Mouse (Mus musculus): ENCODE measurements at regions not wholly inside any gene's neighbourhood (a gene's known extent, or its start where the extent isn't known, plus 50 kb on each side); places are given as distances from the start of the nearest gene placed in this dataset.

DNA sequence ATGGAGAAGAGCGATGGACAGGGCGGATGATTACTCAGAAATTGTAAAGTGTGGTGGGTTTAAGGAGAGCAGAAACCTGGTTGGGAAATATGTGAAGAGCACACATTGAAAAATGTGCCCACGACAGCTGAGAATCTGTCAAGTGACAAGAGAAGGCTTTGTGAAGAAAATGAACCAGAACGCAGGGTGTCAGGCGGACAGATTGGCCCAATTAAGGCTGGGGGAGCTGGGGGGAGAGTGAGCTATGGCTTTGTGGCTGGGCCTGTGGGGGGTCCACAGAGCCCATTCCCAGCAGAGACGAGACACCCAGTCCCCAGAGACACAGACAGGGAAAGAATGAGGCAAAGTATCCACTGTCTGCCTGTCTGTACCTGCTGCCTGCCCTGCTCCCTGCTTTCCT, 153.3 kb downstream of the Shq1 start:
- Histone ChIP-seq H3K4me2 (replicated peaks; ENCODE audit: low read depth) (no peak overlapping the region), H3K9me3 (ENCODE audit: control insufficient read depth) (no peaks in the 10 kb centered on the region), H3K36me3 (ENCODE audit: control insufficient read depth, insufficient read depth) (no peaks in the 10 kb centered on the region), H3K27ac (ENCODE audit: low read depth, low read length) (no peak overlapping the region), H3K4me1 (replicated peaks; ENCODE audit: control insufficient read depth, insufficient read depth, low read length) (no peaks in the 10 kb centered on the region), H3K9ac (ENCODE audit: low read depth, low read length) (no peak overlapping the region), H3K27me3 (replicated peaks; ENCODE audit: control insufficient read depth, insufficient read depth, low read length) (0 out of 2 replicates have a peak, but pooled peaks cover 3% of the 10 kb centered on the region), H3K4me3 (ENCODE audit: low read depth, low read length) (no peak overlapping the region)
- TF ChIP-seq CTCF (IDR thresholded peaks at IDR 0.05; ENCODE audit: low read depth), result no peak
- 78% methylated on average over 6 of the region's 6 CpGs for WGBS
- no peak for ATAC-seq

DNA sequence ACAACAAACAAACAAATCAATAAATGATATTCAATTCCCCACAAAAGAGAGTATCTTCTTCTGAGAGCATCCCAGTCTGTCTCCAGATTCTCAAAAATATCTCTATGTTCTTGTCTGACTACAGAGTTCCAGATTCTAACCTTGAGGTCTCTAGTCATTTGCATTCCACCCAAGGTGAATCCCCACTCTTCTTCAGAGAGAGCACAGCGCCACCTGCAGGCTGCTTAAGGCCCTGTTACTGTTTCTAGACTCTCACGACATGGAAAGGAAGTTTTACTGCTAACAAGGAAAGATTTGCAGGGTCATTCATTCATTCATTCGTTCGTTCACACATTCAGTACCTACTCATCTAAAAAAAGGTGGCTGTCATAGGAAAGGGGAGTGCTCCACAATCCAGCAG, 158.3 kb downstream of the Shq1 start:
- TF ChIP-seq CTCF (IDR thresholded peaks at IDR 0.05; ENCODE audit: low read depth), result peak; percentile 63
- Histone ChIP-seq H3K4me3 (ENCODE audit: low read depth, low read length) (no peak overlapping the region), H3K27me3 (replicated peaks; ENCODE audit: control insufficient read depth, insufficient read depth, low read length) (no peaks in the 10 kb centered on the region), H3K27ac (ENCODE audit: low read depth, low read length) (no peak overlapping the region), H3K4me1 (replicated peaks; ENCODE audit: control insufficient read depth, insufficient read depth, low read length) (no peaks in the 10 kb centered on the region), H3K4me2 (replicated peaks; ENCODE audit: low read depth) (no peak overlapping the region), H3K9ac (ENCODE audit: low read depth, low read length) (no peak overlapping the region), H3K9me3 (ENCODE audit: control insufficient read depth) (no peaks in the 10 kb centered on the region), H3K36me3 (ENCODE audit: control insufficient read depth, insufficient read depth) (no peaks in the 10 kb centered on the region)
- WGBS, result 52% methylated on average over 4 of the region's 4 CpGs
- no peak for ATAC-seq

DNA sequence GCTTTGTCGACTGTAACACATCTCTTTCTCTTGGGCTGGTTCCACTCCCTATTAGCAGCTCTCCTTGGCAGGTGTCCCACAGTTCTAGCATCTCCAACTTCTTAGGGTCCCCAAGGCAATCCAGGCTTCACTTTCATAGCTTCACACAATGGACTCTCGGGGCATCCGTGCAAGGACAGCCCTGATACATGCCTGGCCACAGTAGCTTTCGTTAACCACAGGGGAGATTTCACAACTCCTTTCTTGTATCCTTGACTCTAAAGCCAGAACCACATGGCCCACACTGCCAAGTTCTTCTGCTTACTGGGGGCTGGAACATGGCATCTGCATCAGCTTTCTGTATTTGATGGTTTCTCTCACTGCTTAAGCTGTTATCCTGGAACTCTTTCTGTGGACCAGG, 160.3 kb downstream of the Shq1 start:
- no peak overlapping the region for H3K4me3 ChIP-seq (ENCODE audit: low read depth, low read length)
- TF ChIP-seq CTCF (IDR thresholded peaks at IDR 0.05; ENCODE audit: low read depth), result no peak
- no peak overlapping the region for H3K9ac ChIP-seq (ENCODE audit: low read depth, low read length)
- WGBS, result 82% methylated on average over 4 of the region's 4 CpGs
- H3K4me1 ChIP-seq (replicated peaks; ENCODE audit: control insufficient read depth, insufficient read depth, low read length), result no peaks in the 10 kb centered on the region
- no peaks in the 10 kb centered on the region for H3K27me3 ChIP-seq (replicated peaks; ENCODE audit: control insufficient read depth, insufficient read depth, low read length)
- no peak for ATAC-seq
- no peaks in the 10 kb centered on the region for H3K36me3 ChIP-seq (ENCODE audit: control insufficient read depth, insufficient read depth)
- H3K4me2 ChIP-seq (replicated peaks; ENCODE audit: low read depth), result no peak overlapping the region
- H3K27ac ChIP-seq (ENCODE audit: low read depth, low read length), result no peak overlapping the region
- H3K9me3 ChIP-seq (ENCODE audit: control insufficient read depth), result no peaks in the 10 kb centered on the region

DNA sequence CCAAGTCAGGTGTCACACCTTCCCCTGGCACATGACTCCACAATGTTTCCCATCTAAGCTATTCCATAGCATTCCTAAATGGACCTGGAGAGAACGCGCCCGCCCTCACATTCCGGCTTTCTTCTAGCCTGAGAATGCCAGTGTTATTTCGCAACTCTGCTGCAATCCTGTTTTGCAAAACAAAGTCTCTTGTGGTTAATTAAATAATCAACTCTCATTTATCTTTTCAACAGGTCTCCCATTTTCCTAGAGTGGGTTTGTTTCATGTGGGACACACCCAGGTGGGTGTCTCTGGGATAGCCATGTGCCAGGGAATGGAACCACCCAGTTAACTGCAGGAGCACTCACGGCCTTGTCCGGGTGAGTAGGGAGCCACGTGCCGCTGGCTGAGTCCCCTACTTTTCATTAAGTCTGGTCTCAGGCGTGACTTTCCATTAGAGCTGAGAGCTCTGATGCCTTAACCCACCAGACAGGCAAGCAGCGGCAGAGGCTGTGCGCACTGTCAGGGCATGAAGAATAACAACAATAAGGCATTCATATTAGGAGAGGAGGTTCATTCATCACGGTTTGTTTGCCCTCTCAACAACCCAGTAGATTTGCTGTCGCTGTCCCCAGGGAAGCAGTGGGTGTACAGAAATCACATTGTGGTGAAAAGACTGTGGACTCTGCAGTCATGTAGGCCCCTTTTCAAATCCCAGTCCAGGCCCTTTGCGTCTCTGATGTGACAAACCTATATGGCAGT, 165.3 kb downstream of the Shq1 start:
- TF ChIP-seq CTCF (IDR thresholded peaks at IDR 0.05; ENCODE audit: low read depth), result no peak
- no peak overlapping the region for H3K27ac ChIP-seq (ENCODE audit: low read depth, low read length)
- H3K4me3 ChIP-seq (ENCODE audit: low read depth, low read length), result no peak overlapping the region
- no peaks in the 10 kb centered on the region for H3K36me3 ChIP-seq (ENCODE audit: control insufficient read depth, insufficient read depth)
- ATAC-seq, result no peak
- H3K9ac ChIP-seq (ENCODE audit: low read depth, low read length), result no peak overlapping the region
- WGBS, result 75% methylated on average over 15 of the region's 15 CpGs
- H3K4me2 ChIP-seq (replicated peaks; ENCODE audit: low read depth), result no peak overlapping the region
- no peaks in the 10 kb centered on the region for H3K9me3 ChIP-seq (ENCODE audit: control insufficient read depth)
- H3K27me3 ChIP-seq (replicated peaks; ENCODE audit: control insufficient read depth, insufficient read depth, low read length), result no peaks in the 10 kb centered on the region
- no peaks in the 10 kb centered on the region for H3K4me1 ChIP-seq (replicated peaks; ENCODE audit: control insufficient read depth, insufficient read depth, low read length)

DNA sequence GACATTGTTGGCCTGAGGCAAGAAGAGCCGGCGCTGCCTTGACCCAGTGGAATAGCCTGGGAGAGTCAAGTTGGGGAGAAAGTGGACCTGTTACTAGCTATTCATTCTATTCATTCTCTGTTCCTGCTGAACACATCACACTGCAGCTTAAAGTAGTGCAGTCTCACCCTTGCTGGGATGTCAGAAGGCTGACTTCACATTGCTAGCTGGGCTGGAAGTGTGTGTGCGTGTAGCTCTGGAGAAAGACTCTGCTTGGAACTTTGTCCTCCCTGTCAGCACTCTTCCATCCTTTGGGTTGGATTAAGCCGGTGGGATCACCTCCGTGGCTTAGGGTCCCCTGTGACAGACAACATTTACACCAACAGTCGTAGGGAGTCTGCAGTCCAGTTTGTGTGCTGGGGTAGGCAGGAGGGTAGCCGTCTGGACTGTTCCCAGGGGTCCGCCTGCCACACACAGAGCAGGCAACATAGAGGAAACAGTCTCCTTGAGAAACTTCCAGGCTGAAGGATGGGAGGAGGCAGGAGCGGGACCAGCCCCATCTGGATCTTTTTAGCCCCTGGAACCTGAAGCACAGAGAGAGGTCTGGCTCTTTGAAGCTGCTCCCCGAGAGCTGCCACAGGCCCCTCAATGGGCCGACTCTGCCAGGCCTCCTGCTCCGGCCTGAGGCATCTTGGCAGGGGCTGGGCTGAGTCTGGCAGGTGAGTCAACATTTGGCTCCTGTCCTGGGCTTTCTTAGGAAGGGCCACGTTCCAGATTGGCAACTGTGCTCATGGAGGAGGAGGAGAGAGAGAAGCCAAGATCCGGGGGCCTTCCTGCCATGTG, 167.8 kb downstream of the Shq1 start:
- no peak for ATAC-seq

DNA sequence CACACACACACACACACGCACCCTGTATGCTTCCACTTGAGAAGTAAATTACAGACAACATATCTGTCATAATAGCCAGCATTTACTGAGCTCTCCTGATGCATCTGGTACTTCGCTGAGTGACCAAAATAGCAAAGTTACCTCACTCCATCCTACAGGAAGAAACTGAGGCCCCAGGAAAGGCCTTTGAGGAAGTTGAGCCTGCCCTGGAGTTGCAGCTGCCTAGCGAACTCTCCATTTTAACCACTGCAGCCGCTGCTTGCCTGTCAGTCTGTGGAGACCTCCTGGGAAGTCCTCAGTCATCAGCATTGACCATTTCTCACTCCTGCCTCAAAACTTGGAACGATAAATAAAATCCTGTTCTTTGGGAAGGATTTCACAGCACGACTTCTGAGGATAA, 168.8 kb downstream of the Shq1 start:
- no peak overlapping the region for H3K9ac ChIP-seq (ENCODE audit: low read depth, low read length)
- 57% methylated on average over 6 of the region's 6 CpGs for WGBS
- H3K27me3 ChIP-seq (replicated peaks; ENCODE audit: control insufficient read depth, insufficient read depth, low read length), result no peaks in the 10 kb centered on the region
- H3K9me3 ChIP-seq (ENCODE audit: control insufficient read depth), result no peaks in the 10 kb centered on the region
- H3K27ac ChIP-seq (ENCODE audit: low read depth, low read length), result no peak overlapping the region
- H3K36me3 ChIP-seq (ENCODE audit: control insufficient read depth, insufficient read depth), result no peaks in the 10 kb centered on the region
- no peak overlapping the region for H3K4me2 ChIP-seq (replicated peaks; ENCODE audit: low read depth)
- no peak for TF ChIP-seq CTCF (IDR thresholded peaks at IDR 0.05; ENCODE audit: low read depth)
- no peak overlapping the region for H3K4me3 ChIP-seq (ENCODE audit: low read depth, low read length)
- no peaks in the 10 kb centered on the region for H3K4me1 ChIP-seq (replicated peaks; ENCODE audit: control insufficient read depth, insufficient read depth, low read length)
- no peak for ATAC-seq

More for the DNA sequence above, 167.8 kb downstream of the Shq1 start:
- WGBS, result 65% methylated on average over 14 of the region's 14 CpGs
- Histone ChIP-seq H3K4me1 (replicated peaks; ENCODE audit: control insufficient read depth, insufficient read depth, low read length) (no peaks in the 10 kb centered on the region), H3K9ac (ENCODE audit: low read depth, low read length) (no peak overlapping the region), H3K36me3 (ENCODE audit: control insufficient read depth, insufficient read depth) (no peaks in the 10 kb centered on the region), H3K27ac (ENCODE audit: low read depth, low read length) (no peak overlapping the region), H3K9me3 (ENCODE audit: control insufficient read depth) (no peaks in the 10 kb centered on the region), H3K4me2 (replicated peaks; ENCODE audit: low read depth) (no peak overlapping the region), H3K4me3 (ENCODE audit: low read depth, low read length) (no peak overlapping the region), H3K27me3 (replicated peaks; ENCODE audit: control insufficient read depth, insufficient read depth, low read length) (no peaks in the 10 kb centered on the region)
- TF ChIP-seq CTCF (IDR thresholded peaks at IDR 0.05; ENCODE audit: low read depth), result no peak
